Mouse (Mus musculus) ES-E14 (cell line): ENCODE results near the gene Zpr1. TPM values are rescaled to one million over a fixed set of nuclear protein-coding genes. Genes with fewer than 3 reads are reported as not detected.
"Not testable (repeated sequence)": the region's sequence is repeated elsewhere in the genome, so short reads cannot be mapped to it uniquely, and the experiment has no call there.

Experiments
- DNase-seq: peaks from one replicate; pipeline ENCODE4 v3.0.0-alpha.2; 2013; ENCODE audit warnings: low read depth, low spot score
- H3K27ac ChIP-seq: 2 replicates; pipeline ENCODE4 v1.5.1; 2012; ENCODE audit warnings: low read depth, mild to moderate bottlenecking, low read length, moderate library complexity, mixed read lengths; ENCODE audit not compliant: poor library complexity, insufficient read depth, severe bottlenecking
- H3K36me3 ChIP-seq: 2 replicates; pipeline ENCODE4 v1.6.1; 2012; ENCODE audit warnings: mild to moderate bottlenecking, low read length, moderate library complexity, mixed read lengths; ENCODE audit not compliant: control insufficient read depth, poor library complexity, insufficient read depth, severe bottlenecking
- H3K4me1 ChIP-seq, 2 experiments: fragments of 150-350 bp in 1 of 2; sonication (generic) in 1 of 2; 2 replicates each; pipeline ENCODE4 v1.6.1; 2012; ENCODE audit warnings: low read length in 2 of 2, mild to moderate bottlenecking in 1 of 2, mixed read lengths in 1 of 2; ENCODE audit not compliant: control insufficient read depth in 2 of 2, insufficient read depth in 2 of 2, poor library complexity in 1 of 2
- H3K4me3 ChIP-seq, 2 experiments: fragments of 150-350 bp in 1 of 2; sonication (generic) in 1 of 2; 2 replicates each; pipeline ENCODE4 v1.5.1; 2012; ENCODE audit warnings: low read length in 2 of 2, low read depth in 1 of 2, mild to moderate bottlenecking in 1 of 2, mixed read lengths in 1 of 2; ENCODE audit not compliant: insufficient read depth in 1 of 2, poor library complexity in 1 of 2, severe bottlenecking in 1 of 2
- H3K9ac ChIP-seq: 2 replicates; pipeline ENCODE4 v1.6.1; 2012; ENCODE audit warnings: low read depth, mild to moderate bottlenecking, low read length, mixed read lengths; ENCODE audit not compliant: poor library complexity, insufficient read depth, severe bottlenecking
- H3K9me3 ChIP-seq: fragments of 150-350 bp; sonication (generic); 2 replicates; pipeline ENCODE4 v1.6.1; 2012; ENCODE audit warnings: low read depth, mild to moderate bottlenecking, low read length; ENCODE audit not compliant: control insufficient read depth, insufficient read depth
- CHD2 ChIP-seq: IDR thresholded peaks from 2 replicates; pipeline ENCODE4 v1.6.1; 2014; ENCODE audit warnings: mild to moderate bottlenecking, low read depth, low read length, inconsistent platforms
- HCFC1 ChIP-seq: IDR thresholded peaks from 2 replicates; pipeline ENCODE4 v1.6.1; 2012; ENCODE audit warnings: low read length, inconsistent platforms, borderline replicate concordance; ENCODE audit not compliant: insufficient read depth
- MAFK ChIP-seq: IDR thresholded peaks from 2 replicates; pipeline ENCODE4 v1.6.1; 2014; ENCODE audit warnings: mild to moderate bottlenecking, low read depth, low read length, inconsistent platforms; ENCODE audit not compliant: insufficient read depth
- ZC3H11A ChIP-seq: IDR thresholded peaks from 2 replicates; pipeline ENCODE4 v1.6.1; 2012; ENCODE audit warnings: low read depth, mild to moderate bottlenecking, inconsistent platforms, low read length, borderline replicate concordance
- ZNF384 ChIP-seq: IDR thresholded peaks from 2 replicates; pipeline ENCODE4 v1.6.1; 2012; ENCODE audit warnings: low read depth, low read length, inconsistent platforms
- in situ Hi-C, 2 experiments: fragments of 600-800 bp; cut with MboI; formaldehyde crosslinking; loops; one replicate each; pipeline ENCODE4 v1.15.1; 2025; ENCODE audit warnings: low sequenced_read_pairs in 2 of 2, inconsistent platforms in 1 of 2; ENCODE audit not compliant: unreplicated experiment in 2 of 2
- total RNA-seq: library from RNA; depleted of rRNA; stranded (reverse); fragments of 300-350 nt; gene quantifications from 2 replicates; pipeline ENCODE4 v1.2.3, GENCODE M21; 2012

Zpr1 gene
- total RNA-seq, 1 experiment, result 56.0 TPM

DNA sequence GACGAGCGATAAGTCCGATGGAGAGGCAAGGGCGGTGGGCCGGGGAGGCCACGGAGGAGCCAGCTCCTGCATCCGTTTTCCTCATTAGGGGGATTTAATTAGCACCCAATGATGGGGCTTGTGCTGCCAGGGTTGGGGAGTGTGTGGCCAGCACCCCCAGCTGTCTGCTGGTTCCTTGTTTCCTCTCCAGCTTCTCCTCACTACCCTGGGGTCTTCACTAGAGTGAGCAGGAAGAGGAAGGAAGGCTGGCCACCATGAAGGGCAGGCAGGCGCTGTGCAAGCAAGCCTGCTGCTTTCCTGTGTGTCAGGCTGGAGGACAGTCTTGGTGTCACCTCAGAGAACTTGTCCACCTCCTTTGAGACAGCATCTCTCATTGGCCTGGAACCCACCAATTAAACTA lies 44.0 kb downstream of the Zpr1 start:
- H3K4me1 ChIP-seq, result no peaks in the 10 kb centered on the region
- H3K9ac ChIP-seq, result no peak overlapping the region
- TF ChIP-seq ZNF384 (no peak), CHD2 (no peak), MAFK (no peak), HCFC1 (no peak), ZC3H11A (no peak)
- no peaks in the 10 kb centered on the region for H3K9me3 ChIP-seq
- no peak overlapping the region for H3K27ac ChIP-seq
- DNase-seq, result no peak
- in situ Hi-C loops, result loop anchor here in 1 of 2 experiments (10.0 kb wide), 1 partner anchor 312 kb away; no protein-coding TSS in a partner anchor
- no peaks in the 10 kb centered on the region for H3K36me3 ChIP-seq
- H3K4me3 ChIP-seq, result no peak overlapping the region

- no peak overlapping the region for H3K4me3 ChIP-seq
- no peaks in the 10 kb centered on the region for H3K9me3 ChIP-seq
- no peak overlapping the region for H3K9ac ChIP-seq
- in situ Hi-C loops, result loop anchor here in 1 of 2 experiments (10.0 kb wide), 1 partner anchor 313 kb away; no protein-coding TSS in a partner anchor
- DNase-seq, result no peak
- no peaks in the 10 kb centered on the region for H3K4me1 ChIP-seq
- TF ChIP-seq ZNF384 (no peak), ZC3H11A (0 out of 2 replicates have a peak, but pooled peaks have one; percentile 20)
- no peak overlapping the region for H3K27ac ChIP-seq
- H3K36me3 ChIP-seq, result no peaks in the 10 kb centered on the region
Observed at GRCm38 (mm10) chr9:46317957-46318356, 45.1 kb downstream of the Zpr1 start.

- in situ Hi-C loops, result loop anchor here in 1 of 2 experiments (10.0 kb wide), 1 partner anchor 315 kb away; no protein-coding TSS in a partner anchor
Observed at GRCm38 (mm10) chr9:46319886-46320285, 47.0 kb downstream of the Zpr1 start, which contains the start of gene 4931429L15Rik. Gene 4931429L15Rik, minus strand, starts transcription at chr9:46319986.

DNA sequence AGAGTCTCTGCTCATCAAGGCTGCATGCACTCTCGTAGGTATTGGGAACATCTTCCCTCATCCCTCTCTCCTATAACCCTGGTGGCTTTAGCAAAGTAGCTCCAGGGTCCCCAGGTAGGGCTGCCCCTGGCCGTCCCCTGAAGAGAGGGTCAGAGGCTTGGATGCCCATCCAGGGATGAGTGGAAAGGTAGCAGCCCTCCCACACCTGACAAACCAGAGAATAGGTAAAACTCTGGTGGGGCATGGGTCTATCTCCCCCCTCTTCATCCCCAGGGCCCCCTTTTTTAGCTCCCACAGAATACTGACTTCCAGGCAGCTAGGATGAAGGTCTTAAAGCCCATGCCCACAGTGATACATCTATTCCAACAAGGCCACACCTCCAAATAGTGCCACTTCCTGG lies 47.6 kb downstream of the Zpr1 start:
- Histone ChIP-seq H3K9me3 (no peaks in the 10 kb centered on the region), H3K36me3 (no peaks in the 10 kb centered on the region), H3K4me3 (no peak overlapping the region), H3K9ac (no peak overlapping the region), H3K27ac (no peak overlapping the region), H3K4me1 (peaks cover 0 to 2% of the 10 kb centered on the region in 2 experiments; a peak in 1 of 4 replicates)
- no peak for DNase-seq
- in situ Hi-C loops, result no loop called here
- TF ChIP-seq CHD2 (no peak), HCFC1 (no peak), ZNF384 (no peak), ZC3H11A (no peak), MAFK (no peak)

More at GRCm38 (mm10) chr9:46319886-46320285, 47.0 kb downstream of the Zpr1 start, which contains the start of gene 4931429L15Rik:
- not testable (repeated sequence) for H3K36me3 ChIP-seq, H3K4me3 ChIP-seq, H3K9me3 ChIP-seq, H3K27ac ChIP-seq, H3K9ac ChIP-seq, H3K4me1 ChIP-seq, DNase-seq

DNA sequence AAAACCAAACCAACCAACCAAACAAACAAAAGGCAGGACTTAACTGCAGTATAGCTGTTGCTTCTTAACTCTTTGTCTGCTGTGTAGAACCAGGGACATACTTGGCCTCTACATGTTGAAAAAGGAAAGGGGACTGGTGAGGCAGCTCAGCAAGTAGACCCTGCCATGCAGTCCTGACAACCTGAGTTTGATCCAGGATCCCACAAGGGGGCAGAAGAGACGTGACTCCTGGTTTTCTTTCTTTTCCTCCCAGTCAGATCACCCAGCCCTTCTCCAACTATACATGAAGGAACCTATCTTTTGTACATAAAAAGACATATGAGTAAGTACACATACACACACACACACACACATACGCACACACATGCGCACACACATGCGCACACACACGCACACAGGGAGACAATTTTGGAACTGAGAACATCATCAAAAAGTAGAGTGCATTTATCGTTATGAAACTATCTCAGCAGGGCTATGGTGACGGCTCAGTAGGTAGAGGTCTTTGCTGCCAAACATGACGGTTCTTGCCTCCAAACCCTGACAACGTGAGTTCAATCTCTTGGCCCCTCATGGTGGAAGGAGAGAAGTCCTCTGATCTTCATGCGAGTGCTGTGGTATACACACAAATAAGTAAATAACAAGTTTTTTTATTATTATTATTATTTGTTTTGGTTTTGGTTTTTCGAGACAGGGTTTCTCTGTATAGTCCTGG lies 54.0 kb downstream of the Zpr1 start:
- Histone ChIP-seq H3K27ac (no peak overlapping the region), H3K4me1 (peaks cover 4 to 13% of the 10 kb centered on the region in 2 experiments; a peak in 2 of 4 replicates), H3K9me3 (no peaks in the 10 kb centered on the region), H3K4me3 (no peak overlapping the region), H3K36me3 (no peaks in the 10 kb centered on the region), H3K9ac (no peak overlapping the region)
- DNase-seq, result no peak
- no peak for TF ChIP-seq ZC3H11A
- TF ChIP-seq CHD2, result no peak
- TF ChIP-seq ZNF384, result no peak
- TF ChIP-seq MAFK, result no peak
- TF ChIP-seq HCFC1, result no peak
- in situ Hi-C loops, result no loop called here
